ENCODE assay signal across 9 mouse cellular contexts in the genomic region with DNA sequence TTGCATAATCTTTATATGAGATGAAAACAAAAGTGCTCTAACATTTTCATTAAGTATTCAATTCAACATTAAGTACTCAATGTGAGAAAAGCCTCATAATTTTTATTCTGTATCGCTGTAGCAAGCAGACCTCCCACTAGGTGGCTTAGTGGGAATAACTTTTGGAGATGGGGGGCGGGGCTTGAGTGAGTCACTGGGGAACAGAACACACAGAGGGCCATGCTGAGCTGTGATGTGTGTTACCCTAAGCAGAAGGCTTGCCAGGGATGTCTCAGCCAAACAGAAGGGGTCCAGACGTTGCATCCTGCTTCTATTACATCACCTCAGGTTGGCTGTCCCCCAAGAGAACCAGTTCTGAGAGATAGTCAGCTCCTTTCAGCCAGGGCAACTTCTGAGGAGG. TPM values are rescaled to one million over a fixed set of nuclear protein-coding genes. Genes with fewer than 3 reads are reported as not detected.
DNase-seq lines count a peak whose midpoint lies in the region; ATAC-seq and TF ChIP-seq lines count a peak whose summit lies in the region.
"Had no signal": no experiment of that assay in that cellular context is flagged by ENCODE, and none has a peak within 500 bp of the region (broad histone marks: within the 10 kb centered on the region; RNA-seq: fewer than 3 reads in every experiment).

No protein-coding gene starts in this region.

- H3K9me3 ChIP-seq in heart, embryonic 11.5 days (replicated peaks; ENCODE audit: control insufficient read depth, low read length), result no peaks in the 10 kb centered on the region
- H3K9me3 ChIP-seq in forebrain, postnatal 0 days (ENCODE audit: low read length), result no peaks in the 10 kb centered on the region
- H3K9me3 ChIP-seq: heart, embryonic 13.5 days had no signal

- no peak for ATAC-seq in heart, embryonic 11.5 days (replicated peaks; ENCODE audit: insufficient number of reproducible peaks, low FRiP score, low TSS enrichment)
- peak; percentile 81 for ATAC-seq in forebrain, postnatal 0 days
- ATAC-seq in inflammation-experienced regulatory T-cells, adult 6 months, result no peak

- peak; percentile 90 for DNase-seq in heart, adult 11 months
- peak; percentile 62 for DNase-seq in urinary bladder, postnatal 25 days (ENCODE audit: low spot score)
- DNase-seq in urinary bladder, adult 2 months (ENCODE audit: low spot score), result no peak
- peak; percentile 74 for DNase-seq in forebrain, postnatal 0 days
- peak; percentile 41 to 79 for DNase-seq in layer of hippocampus, adult 18-20 months (ENCODE audit: low spot score in 2 of 2)
- DNase-seq in mesoderm, embryonic 11.5 days (ENCODE audit: low read depth, low spot score), result peak; percentile 62

- H3K27ac ChIP-seq in heart, embryonic 11.5 days (ENCODE audit: low read depth, low read length), result no peak overlapping the region
- H3K27ac ChIP-seq in forebrain, postnatal 0 days (ENCODE audit: low read depth, low read length), result no peak overlapping the region
- H3K27ac ChIP-seq: heart, embryonic 13.5 days had no signal

- H3K4me2 ChIP-seq in heart, embryonic 11.5 days, result no peak overlapping the region
- H3K4me2 ChIP-seq in forebrain, postnatal 0 days (ENCODE audit: low read depth), result no peak overlapping the region
- H3K4me2 ChIP-seq: heart, embryonic 13.5 days had no signal

- no peak overlapping the region for H3K4me3 ChIP-seq in heart, embryonic 11.5 days (ENCODE audit: low read depth, low read length)
- H3K4me3 ChIP-seq in forebrain, postnatal 0 days (ENCODE audit: low read depth, low read length), result no peak overlapping the region
- H3K4me3 ChIP-seq: heart, embryonic 13.5 days had no signal

- peak; percentile 72 for TF ChIP-seq CTCF in forebrain, postnatal 0 days (IDR thresholded peaks at IDR 0.05; ENCODE audit: low read depth)

- 35% methylated on average over 3 of the region's 3 CpGs for WGBS in heart, embryonic 11.5 days (ENCODE audit: insufficient replicate concordance)
- 16% methylated on average over 3 of the region's 3 CpGs for WGBS in forebrain, postnatal 0 days

- H3K36me3 ChIP-seq in heart, embryonic 11.5 days (ENCODE audit: control insufficient read depth, insufficient read depth, low read length), result no peaks in the 10 kb centered on the region
- no peaks in the 10 kb centered on the region for H3K36me3 ChIP-seq in forebrain, postnatal 0 days (ENCODE audit: insufficient read depth)
- H3K36me3 ChIP-seq: heart, embryonic 13.5 days had no signal

- no peaks in the 10 kb centered on the region for H3K27me3 ChIP-seq in heart, embryonic 11.5 days (ENCODE audit: control insufficient read depth, insufficient read depth, low read length)
- no peaks in the 10 kb centered on the region for H3K27me3 ChIP-seq in forebrain, postnatal 0 days (ENCODE audit: insufficient read depth, low read length)
- H3K27me3 ChIP-seq: heart, embryonic 13.5 days had no signal

- peaks cover 3% of the 10 kb centered on the region; the same call in 1 of the 2 replicates for H3K4me1 ChIP-seq in heart, embryonic 11.5 days (ENCODE audit: control insufficient read depth, insufficient read depth, low read length)
- no peaks in the 10 kb centered on the region for H3K4me1 ChIP-seq in forebrain, postnatal 0 days (ENCODE audit: insufficient read depth)

- no peak overlapping the region for H3K9ac ChIP-seq in heart, embryonic 11.5 days (ENCODE audit: low read depth, low read length)
- no peak overlapping the region for H3K9ac ChIP-seq in forebrain, postnatal 0 days
- H3K9ac ChIP-seq: heart, embryonic 13.5 days had no signal

RNA-seq across cellular contexts. Expression of a gene that starts 29.3 kb away (rescaled TPM):
- 10.8 and 10.9 TPM in 2 replicates for polyA plus RNA-seq in heart, embryonic 11.5 days (2014; fragmentation: Nextera tagmentation; extraction: Ambion mirVana)
- 31.1 and 40.4 TPM in 2 replicates for polyA plus RNA-seq in urinary bladder, adult 2 months (2012; rRNA removed)
- total RNA-seq in forebrain, postnatal 0 days (2014; rRNA removed), result 0.31 and 0.71 TPM in 2 replicates
- polyA plus RNA-seq in forebrain, postnatal 0 days (2015; fragmentation: Nextera tagmentation; extraction: Ambion mirVana), result 0.54 and 0.71 TPM in 2 replicates
- total RNA-seq in layer of hippocampus, adult 18-20 months (2021), result under 1 TPM; 0.32 to 0.38 TPM
- polyA plus RNA-seq in inflammation-experienced regulatory T-cells, adult 6 months (2017; shearing (Covaris generic)), result under 1 TPM in 1 of 3 experiments, not detected in 2; 0.13 TPM
